Mouse (Mus musculus) right cerebral cortex, adult 2 months (tissue): ENCODE measurements around the gene Taar2.

Experiments used
- DNase-seq, 2 experiments: peaks; one replicate each; pipeline ENCODE4 v3.0.0; 2021 to 2022; ENCODE audit warnings: low spot score in 2 of 2

The Taar2 gene

GRCm38 (mm10) chr10:23938312-23938711, at the start of gene Taar2:
Gene Taar2 (plus strand): TSS chr10:23938572.
- no peak for DNase-seq

DNA sequence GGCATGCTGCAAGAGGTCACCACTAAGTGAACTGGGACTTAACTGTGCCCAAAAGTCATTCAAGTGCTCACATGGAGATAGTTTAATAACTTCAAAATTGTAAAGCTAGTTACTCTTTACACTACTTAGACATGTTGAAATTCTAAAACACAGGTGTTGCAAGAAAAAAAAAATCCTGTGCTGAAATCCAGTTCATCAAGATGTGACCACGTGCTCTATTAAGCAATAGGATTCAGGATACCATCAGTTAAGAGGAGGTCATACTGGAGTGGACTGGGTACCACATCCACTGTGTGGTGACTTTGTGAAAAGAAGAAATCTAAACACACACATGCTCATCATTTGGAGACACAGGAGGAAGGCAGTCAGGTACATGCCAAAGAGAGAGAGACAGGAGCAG, 45.4 kb upstream of the Taar2 start:
- DNase-seq = no peak

DNA sequence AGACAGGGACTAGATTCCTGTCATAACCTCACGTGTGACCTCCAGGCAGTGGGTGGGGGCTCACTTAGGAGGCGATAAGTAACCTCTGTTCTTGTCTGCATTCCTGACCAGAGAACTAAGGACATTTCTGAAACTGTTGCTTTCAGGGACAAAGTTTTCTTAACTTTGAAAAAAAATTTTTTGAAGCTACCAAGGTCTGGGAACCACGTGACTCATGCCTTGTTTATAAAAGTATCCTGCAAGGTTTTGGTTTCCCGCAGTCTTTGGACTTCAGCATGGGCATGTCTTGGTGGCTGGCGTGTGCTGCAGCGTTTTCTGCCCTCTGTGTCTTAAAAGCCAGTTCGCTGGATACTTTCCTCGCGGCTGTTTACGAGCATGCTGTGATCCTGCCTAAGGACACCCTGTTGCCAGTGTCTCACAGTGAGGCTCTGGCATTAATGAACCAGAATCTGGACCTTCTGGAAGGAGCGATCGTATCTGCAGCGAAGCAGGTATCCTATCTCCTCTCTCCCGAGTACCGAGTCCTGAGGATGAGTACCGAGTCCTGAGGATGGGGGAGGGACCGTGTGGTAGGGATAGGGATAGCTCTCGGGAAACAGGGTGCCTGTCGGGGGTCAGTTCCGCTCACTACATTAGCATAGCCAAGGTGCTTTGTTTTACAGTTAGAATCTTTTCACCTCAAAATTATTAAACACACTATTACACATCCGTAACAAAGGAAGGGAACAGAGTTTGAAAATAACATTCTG, 43.6 kb upstream of the Taar2 start, which contains the start of gene Vnn1:
Gene Vnn1, plus strand, starts transcription at position 88 of the 749 bp plus-strand sequence.
- no peak for DNase-seq

DNA sequence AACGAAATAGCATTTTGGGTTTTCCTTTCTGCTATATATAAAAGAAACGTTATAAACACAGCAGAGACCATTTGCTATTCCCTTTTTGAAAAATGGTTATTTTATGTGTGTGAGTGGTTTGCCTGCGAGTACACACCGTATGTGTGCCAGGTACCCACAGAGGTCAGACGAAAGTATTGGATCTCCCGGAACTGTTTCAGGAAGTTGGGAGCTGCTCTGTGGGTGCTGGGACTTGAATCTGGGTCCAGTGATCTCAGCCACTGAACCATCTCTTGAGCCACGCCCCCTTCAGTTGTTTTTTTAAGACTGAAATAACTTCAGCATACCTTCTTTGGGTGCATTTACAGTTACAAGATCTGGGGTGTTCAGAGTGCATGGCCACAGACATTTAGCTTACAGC, 43.0 kb upstream of the Taar2 start:
- no peak for DNase-seq

DNA sequence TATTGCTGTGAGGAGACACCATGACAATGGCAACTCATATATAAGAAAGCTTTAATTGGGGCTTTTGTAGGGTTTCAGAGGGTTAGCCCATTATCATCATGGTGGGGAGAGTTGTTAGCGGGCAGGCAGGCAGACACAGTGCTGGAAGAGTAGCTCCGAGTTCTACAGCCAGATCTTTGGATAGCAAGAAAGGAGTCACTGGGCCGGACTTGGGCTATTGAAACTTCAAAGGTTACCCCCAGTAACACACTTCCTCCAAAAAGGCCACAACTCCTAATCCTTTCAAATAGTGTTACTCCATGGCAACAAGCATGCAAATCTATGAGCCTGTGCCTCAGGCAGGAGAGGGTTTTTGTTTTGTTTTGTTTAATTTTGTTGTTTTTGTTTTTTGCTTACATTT, 37.3 kb upstream of the Taar2 start:
- no peak for DNase-seq

DNA sequence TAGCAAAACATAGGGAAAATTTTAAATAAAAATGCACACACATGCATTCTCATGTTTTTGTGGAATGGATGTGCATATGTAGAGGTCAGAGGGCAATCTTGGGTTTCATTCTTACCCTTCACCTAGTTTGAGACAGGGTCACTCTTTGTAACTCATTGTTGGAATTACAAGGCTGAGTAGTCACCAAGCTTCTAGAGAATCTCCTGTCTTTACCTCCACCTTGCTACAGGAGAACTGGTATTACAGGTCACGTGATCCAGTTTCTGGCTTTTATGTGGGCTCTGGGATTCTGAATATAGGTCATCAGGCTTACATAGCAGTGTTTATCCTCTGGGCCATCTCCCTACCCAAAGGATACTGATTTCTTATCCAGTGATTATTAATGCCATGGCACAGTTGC, 32.7 kb upstream of the Taar2 start:
- DNase-seq = no peak

DNA sequence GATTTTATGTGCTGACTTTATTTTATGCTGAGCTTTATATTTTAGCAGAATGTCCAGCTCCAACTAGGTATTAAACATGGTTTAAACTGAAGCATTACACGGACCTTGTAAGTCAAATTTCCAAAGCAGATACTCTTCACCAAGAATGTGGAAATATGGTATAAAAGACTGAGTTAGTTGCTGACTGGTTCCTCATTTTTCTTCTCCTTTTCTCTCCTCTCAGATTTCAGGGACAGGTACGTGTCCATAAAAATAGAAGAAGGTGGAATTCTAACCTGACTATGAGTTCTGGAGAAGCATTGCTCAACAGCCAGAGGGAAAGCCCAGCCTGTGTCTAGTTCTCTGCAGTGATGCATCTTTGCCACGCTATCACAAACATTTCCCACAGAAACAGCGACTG, 18.3 kb upstream of the Taar2 start, which contains the start of gene Taar1:
Gene Taar1, plus strand, starts transcription at position 301 of the 400 bp plus-strand sequence.
- no peak for DNase-seq

DNA sequence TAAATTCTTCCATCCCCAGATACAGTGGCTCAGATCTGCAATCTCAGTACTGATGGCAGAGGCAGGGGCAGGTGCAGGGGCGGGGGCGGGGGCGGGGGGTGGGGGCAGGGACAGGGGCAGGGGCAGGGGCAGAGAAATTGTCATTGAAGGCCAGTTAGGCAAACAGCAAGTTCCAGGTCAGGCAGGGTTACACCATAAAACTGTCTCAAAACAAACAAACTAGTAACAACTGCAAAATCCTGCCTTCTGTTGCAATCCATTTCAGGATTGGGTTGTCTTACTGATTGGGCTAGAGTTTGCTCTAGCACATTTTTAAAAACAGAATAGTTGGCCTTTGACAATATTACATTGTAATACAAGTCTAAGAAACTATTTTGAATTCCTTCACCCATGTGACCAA, 15.9 kb upstream of the Taar2 start:
- no peak for DNase-seq

DNA sequence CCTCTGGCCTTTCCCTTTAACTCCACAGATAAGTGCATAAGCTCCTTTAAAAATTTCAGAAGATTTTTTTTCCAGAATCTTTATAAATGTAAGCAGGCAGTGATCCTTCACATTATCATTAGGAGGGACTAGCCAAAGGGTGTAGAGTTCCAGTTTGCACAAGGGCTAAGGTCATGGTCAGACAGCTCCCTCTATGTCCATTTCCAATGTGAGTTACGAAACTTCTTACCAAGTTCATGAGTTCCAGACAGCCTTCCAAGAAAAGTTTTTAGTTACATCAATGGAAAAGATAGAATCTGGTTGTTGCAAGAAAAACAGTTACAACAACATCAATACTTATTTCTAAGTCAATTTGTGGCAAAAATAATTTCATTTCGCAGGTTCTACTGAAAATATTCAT, 14.4 kb upstream of the Taar2 start:
- DNase-seq = no peak

DNA sequence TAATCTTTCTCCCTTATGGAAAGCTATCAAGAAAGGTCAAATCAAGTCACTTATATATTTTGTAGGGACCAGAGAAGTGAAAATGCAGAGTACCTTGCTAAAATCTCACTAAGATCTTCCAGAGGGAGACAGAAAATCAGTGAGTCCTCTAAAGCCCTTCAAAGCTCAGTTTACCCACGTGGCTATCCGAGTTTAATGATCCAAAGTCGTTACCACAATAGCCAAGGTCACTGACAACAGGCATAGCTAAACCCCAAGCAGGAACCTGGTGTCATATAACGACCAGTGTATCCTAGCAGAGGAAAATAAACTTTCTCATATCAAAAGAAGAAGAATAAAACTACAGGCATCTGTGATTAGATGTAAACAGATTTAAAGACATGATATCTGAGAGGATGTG, 759 bp upstream of the Taar2 start:
- no peak for DNase-seq

DNA sequence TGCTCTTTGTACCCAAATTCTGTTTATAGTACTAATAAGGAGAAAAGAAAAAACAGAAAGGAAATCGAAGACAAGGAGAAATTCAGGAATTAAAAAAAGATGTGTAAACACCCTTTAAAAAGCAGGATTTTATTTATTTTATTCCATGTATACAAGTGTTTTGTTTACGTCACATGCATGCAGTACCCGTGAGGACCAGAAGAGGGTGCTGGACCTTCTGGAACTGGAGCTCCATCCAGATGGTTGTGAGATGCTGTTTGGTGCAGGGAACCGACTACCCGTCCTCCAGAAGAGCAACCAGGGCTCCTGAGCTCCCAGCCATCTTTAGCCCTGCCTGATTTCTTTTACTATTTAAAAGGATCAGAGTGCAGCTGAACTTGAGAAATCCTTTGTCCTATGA, 4.1 kb downstream of the Taar2 start:
- no peak for DNase-seq

- no peak for DNase-seq
Measured at GRCm38 (mm10) chr10:23948026-23948425, 9.7 kb downstream of the Taar2 start.

DNA sequence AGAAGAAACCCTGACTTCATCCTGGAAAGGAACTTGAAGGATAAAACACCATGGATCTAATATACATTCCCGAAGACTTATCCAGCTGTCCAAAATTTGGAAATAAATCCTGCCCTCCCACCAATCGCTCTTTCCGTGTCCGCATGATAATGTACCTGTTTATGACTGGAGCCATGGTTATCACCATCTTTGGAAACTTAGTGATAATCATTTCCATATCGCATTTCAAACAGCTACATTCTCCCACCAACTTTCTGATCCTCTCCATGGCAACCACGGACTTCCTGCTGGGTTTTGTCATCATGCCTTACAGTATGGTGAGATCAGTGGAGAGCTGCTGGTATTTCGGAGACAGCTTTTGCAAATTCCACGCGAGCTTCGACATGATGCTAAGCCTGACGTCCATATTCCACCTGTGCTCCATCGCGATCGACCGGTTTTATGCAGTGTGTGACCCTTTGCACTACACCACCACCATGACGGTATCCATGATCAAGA, 11.2 kb downstream of the Taar2 start, which contains the start of gene Taar3:
Gene Taar3, plus strand, starts transcription at position 51 of the 498 bp plus-strand sequence.
- peak; percentile 12 to 20 for DNase-seq

DNA sequence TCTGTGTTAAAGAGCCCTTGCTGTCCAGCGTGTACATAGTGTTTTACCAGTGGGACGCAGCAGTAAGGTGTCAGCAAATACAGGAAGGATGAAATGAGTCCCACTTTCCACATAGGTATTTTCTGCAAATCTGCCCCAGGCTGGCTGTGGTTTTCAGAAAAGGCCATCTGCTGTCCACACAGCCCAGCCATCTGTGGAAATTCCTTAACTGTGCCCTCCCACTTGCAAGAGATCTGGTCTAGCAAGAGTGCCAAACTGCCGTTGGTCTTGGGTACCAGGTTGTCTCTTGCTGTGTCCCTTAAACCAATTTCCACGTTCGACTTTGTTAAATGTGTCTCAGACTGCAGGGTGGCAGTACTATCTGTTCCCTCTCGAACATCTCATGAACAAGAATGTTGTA, 13.3 kb downstream of the Taar2 start:
- DNase-seq = no peak

- no peak for DNase-seq
Measured at GRCm38 (mm10) chr10:23959071-23959470, 20.7 kb downstream of the Taar2 start.

DNA sequence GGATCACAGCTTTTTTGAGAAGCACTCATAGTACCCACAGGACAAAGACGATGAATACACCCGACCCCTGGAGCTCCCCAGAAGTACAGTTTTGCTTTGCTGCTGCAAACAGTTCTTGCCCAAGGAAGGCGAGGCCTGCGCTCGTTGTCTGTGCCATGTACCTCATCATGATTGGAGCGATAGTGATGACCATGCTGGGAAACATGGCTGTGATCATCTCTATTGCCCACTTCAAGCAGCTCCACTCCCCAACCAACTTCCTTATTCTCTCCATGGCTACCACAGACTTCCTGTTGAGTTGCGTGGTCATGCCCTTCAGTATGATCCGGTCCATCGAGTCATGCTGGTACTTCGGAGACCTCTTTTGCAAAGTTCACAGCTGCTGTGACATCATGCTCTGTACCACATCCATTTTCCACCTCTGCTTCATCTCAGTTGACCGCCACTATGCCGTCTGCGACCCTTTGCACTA, 22.1 kb downstream of the Taar2 start, which contains the start of gene Taar4:
Gene Taar4, plus strand, starts transcription at position 51 of the 472 bp plus-strand sequence.
- no peak for DNase-seq

DNA sequence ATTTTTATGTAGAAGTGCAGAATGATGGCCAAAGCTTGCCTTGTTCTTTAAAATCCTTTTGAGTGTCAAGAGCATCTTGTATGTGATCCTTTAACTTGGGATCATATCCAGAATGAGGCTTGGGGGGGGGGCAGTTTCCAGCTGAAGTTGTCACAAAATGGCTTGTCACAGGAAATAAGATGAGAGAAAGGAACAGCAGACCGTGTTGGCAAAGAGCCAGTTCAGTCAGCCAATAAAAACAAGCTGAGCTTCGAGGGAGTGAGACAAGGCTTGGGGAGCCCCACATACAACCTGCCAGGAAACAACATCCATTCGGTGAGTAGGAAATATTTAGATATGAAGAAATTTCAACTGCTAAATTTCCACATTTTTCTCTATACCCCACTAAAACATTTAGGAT, 25.1 kb downstream of the Taar2 start:
- DNase-seq = no peak

GRCm38 (mm10) chr10:23964921-23965610, 26.7 kb downstream of the Taar2 start:
- no peak for DNase-seq

GRCm38 (mm10) chr10:23970656-23971165, 32.3 kb downstream of the Taar2 start, which contains the start of gene Taar5:
Gene Taar5 (plus strand): TSS chr10:23970706.
- no peak for DNase-seq

DNA sequence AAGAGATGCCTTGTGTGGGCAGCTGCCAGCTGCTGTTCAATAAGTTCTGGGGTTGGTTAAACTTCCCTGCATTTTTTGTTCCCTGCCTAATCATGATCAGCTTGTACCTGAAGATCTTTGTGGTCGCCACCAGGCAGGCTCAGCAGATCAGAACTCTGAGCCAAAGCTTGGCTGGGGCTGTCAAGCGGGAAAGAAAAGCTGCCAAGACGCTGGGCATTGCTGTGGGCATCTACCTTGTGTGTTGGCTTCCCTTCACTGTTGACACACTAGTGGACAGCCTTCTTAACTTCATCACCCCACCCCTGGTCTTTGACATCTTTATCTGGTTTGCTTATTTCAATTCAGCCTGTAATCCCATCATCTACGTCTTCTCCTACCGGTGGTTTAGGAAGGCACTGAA, 32.9 kb downstream of the Taar2 start:
- DNase-seq = no peak

DNA sequence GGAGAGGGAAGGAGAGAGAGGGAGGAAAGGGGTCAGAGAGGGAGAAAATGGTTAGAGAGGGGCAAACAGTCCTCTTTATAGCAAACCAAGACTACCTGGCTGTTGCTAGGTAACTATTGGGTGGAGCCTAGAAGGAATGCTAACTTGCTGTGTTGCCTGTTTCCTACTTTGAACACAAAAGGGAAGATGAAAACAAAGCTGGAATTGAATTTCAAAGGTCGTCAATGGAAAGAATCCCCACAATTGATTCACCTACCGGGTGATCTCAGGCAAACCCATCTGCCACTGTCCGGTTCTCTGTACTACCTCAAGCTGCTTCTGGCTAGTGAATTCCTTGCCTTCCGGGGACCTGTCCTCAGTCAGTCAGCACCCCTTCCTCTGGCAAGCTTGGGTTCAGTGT, 39.6 kb downstream of the Taar2 start:
- DNase-seq = no peak

GRCm38 (mm10) chr10:23978901-23979705, 40.7 kb downstream of the Taar2 start:
- peak; percentile 70 to 80 for DNase-seq
